In genomic region chr7:117462196-117462935, GRCm38 (mm10) we compare ENCODE assay signal across 8 mouse cellular contexts.
A peak's percentile ranks its signal among the peaks of the same experiment; 100 is the strongest.
DNase-seq lines count a peak whose midpoint lies in the region; ATAC-seq lines count a peak whose summit lies in the region.

No protein-coding gene starts in this region.

- DNase-seq in heart, adult 11 months: peak; percentile 97
- DNase-seq in forebrain, embryonic 11.5 days (ENCODE audit: low spot score): no peak
- DNase-seq in heart, postnatal 4 days: peak; percentile 59
- DNase-seq in left cerebral cortex, adult 11 months (ENCODE audit: low spot score): peak; percentile 25
- DNase-seq in midbrain, embryonic 14.5 days: peak; percentile 44
- DNase-seq in adipocyte (ENCODE audit: low spot score): no peak

- H3K9ac ChIP-seq in heart, embryonic 11.5 days (ENCODE audit: low read depth, low read length): no peak overlapping the region
- no peak overlapping the region for H3K9ac ChIP-seq in forebrain, embryonic 11.5 days (ENCODE audit: low read length)
- H3K9ac ChIP-seq in midbrain, embryonic 14.5 days (replicated peaks; ENCODE audit: low read length): no peak overlapping the region

- H3K4me3 ChIP-seq in heart, embryonic 11.5 days (ENCODE audit: low read depth, low read length): no peak overlapping the region
- H3K4me3 ChIP-seq in forebrain, embryonic 11.5 days (ENCODE audit: low read depth, low read length): no peak overlapping the region
- H3K4me3 ChIP-seq in midbrain, embryonic 14.5 days (replicated peaks; ENCODE audit: low read depth, low read length): no peak overlapping the region

- WGBS in heart, embryonic 11.5 days (ENCODE audit: insufficient replicate concordance): 48% methylated on average over 7 of the region's 7 CpGs
- 52% methylated on average over 7 of the region's 7 CpGs for WGBS in forebrain, embryonic 11.5 days
- WGBS in midbrain, embryonic 14.5 days: 57% methylated on average over 7 of the region's 7 CpGs

- H3K27me3 ChIP-seq in heart, embryonic 11.5 days (ENCODE audit: control insufficient read depth, insufficient read depth, low read length): no peaks in the 10 kb centered on the region
- H3K27me3 ChIP-seq in forebrain, embryonic 11.5 days (ENCODE audit: control insufficient read depth, insufficient read depth, low read length): no peaks in the 10 kb centered on the region
- H3K27me3 ChIP-seq in midbrain, embryonic 14.5 days (ENCODE audit: control insufficient read depth, insufficient read depth, low read length): no peaks in the 10 kb centered on the region

- no peak overlapping the region for H3K27ac ChIP-seq in heart, embryonic 11.5 days (ENCODE audit: low read depth, low read length)
- H3K27ac ChIP-seq in forebrain, embryonic 11.5 days (ENCODE audit: low read depth, low read length): 0 out of 2 replicates have a peak overlapping the region, but pooled peaks have one; percentile 31
- H3K27ac ChIP-seq in midbrain, embryonic 14.5 days (replicated peaks; ENCODE audit: low read depth, low read length): no peak overlapping the region

- H3K4me1 ChIP-seq in heart, embryonic 11.5 days (ENCODE audit: control insufficient read depth, insufficient read depth, low read length): peaks cover 3% of the 10 kb centered on the region; the same call in 1 of the 2 replicates
- H3K4me1 ChIP-seq in forebrain, embryonic 11.5 days (replicated peaks; ENCODE audit: control insufficient read depth, insufficient read depth, low read length): 0 out of 2 replicates have a peak, but pooled peaks cover 4% of the 10 kb centered on the region
- H3K4me1 ChIP-seq in midbrain, embryonic 14.5 days (ENCODE audit: control insufficient read depth, insufficient read depth, low read length): no peaks in the 10 kb centered on the region

- H3K4me2 ChIP-seq in heart, embryonic 11.5 days: no peak overlapping the region
- H3K4me2 ChIP-seq in forebrain, embryonic 11.5 days (ENCODE audit: low read depth, low read length, severe bottlenecking): no peak overlapping the region
- no peak overlapping the region for H3K4me2 ChIP-seq in midbrain, embryonic 14.5 days (ENCODE audit: low read length)

- no peaks in the 10 kb centered on the region for H3K9me3 ChIP-seq in heart, embryonic 11.5 days (replicated peaks; ENCODE audit: control insufficient read depth, low read length)
- no peaks in the 10 kb centered on the region for H3K9me3 ChIP-seq in forebrain, embryonic 11.5 days (ENCODE audit: control insufficient read depth, low read length)
- no peaks in the 10 kb centered on the region for H3K9me3 ChIP-seq in midbrain, embryonic 14.5 days (ENCODE audit: control insufficient read depth, low read length)

- H3K36me3 ChIP-seq in heart, embryonic 11.5 days (ENCODE audit: control insufficient read depth, insufficient read depth, low read length): no peaks in the 10 kb centered on the region
- no peaks in the 10 kb centered on the region for H3K36me3 ChIP-seq in forebrain, embryonic 11.5 days (ENCODE audit: control insufficient read depth, insufficient read depth, low read length)
- H3K36me3 ChIP-seq in midbrain, embryonic 14.5 days (ENCODE audit: control insufficient read depth, insufficient read depth, low read length): no peaks in the 10 kb centered on the region

- ATAC-seq in heart, embryonic 11.5 days (replicated peaks; ENCODE audit: insufficient number of reproducible peaks, low FRiP score, low TSS enrichment): no peak
- 0 out of 2 replicates have a peak, but pooled peaks have one; percentile 39 for ATAC-seq in forebrain, embryonic 11.5 days (replicated peaks; ENCODE audit: low FRiP score)
- peak; percentile 69 for ATAC-seq in midbrain, embryonic 14.5 days (ENCODE audit: low FRiP score, low TSS enrichment)
- no peak; the same call in 1 of the 2 replicates for ATAC-seq in megakaryocyte-erythroid progenitor cell, adult 5-6 weeks (replicated peaks; ENCODE audit: low FRiP score, low TSS enrichment, poor library complexity, severe bottlenecking)

Comparison
In these comparisons a context has a peak if more than half of its experiments do, and no peak if none do; other contexts are left out.
1. DNase-seq: peak in heart, adult 11 months (single experiment), heart, postnatal 4 days (single experiment), left cerebral cortex, adult 11 months (single experiment) and midbrain, embryonic 14.5 days (single experiment); none in forebrain, embryonic 11.5 days (single experiment) and adipocyte (single experiment).
2. ATAC-seq: peak in forebrain, embryonic 11.5 days (single experiment) and midbrain, embryonic 14.5 days (single experiment); none in heart, embryonic 11.5 days (single experiment) and megakaryocyte-erythroid progenitor cell, adult 5-6 weeks (single experiment).